Mouse (Mus musculus) layer of hippocampus, adult 8-10 months (tissue): ENCODE data around the gene Rufy1. TPM values are rescaled to one million over a fixed set of nuclear protein-coding genes. Genes with fewer than 3 reads are reported as not detected.

Experiments used
- DNase-seq, 2 experiments: peaks; one replicate each; pipeline ENCODE4 v3.0.0; 2022; ENCODE audit warnings: low spot score in 2 of 2
- microRNA-seq, 2 experiments: library from miRNA; unstranded; fragments of <30 nt; microRNA quantifications; one replicate each; pipeline ENCODE4 v1.2.0; 2022
- total RNA-seq, 4 experiments: library from RNA; stranded (reverse); gene quantifications; 2 replicates each; pipeline ENCODE4 v1.2.4; 2022

The Rufy1 gene
- total RNA-seq, 4 experiments from 2014 or later, result 29.6 to 33.1 (median 32.7) TPM

DNA sequence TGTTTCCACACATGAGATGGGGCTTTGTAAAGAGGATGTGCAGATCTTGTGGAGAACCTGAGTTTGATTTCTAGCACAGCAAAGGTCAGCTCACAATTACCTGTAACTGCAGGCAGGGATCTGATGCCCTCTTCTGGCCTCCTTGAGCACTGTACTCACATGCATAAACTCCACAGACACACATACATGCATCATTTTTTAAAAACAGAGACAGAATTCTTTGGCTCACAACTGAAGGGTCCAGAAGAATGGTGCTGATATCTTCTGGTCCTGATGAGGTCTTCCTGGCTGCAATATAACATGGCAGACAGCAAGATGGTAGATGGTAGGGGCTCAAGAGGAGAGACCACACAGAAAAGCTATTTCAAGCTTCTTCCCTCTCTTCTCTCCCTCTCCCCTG is 76.8 kb downstream of the Rufy1 start, which contains the start of gene Cby3:
Gene Cby3, plus strand, starts transcription at position 301 of the 400 bp plus-strand sequence.
- DNase-seq, result no peak

DNA sequence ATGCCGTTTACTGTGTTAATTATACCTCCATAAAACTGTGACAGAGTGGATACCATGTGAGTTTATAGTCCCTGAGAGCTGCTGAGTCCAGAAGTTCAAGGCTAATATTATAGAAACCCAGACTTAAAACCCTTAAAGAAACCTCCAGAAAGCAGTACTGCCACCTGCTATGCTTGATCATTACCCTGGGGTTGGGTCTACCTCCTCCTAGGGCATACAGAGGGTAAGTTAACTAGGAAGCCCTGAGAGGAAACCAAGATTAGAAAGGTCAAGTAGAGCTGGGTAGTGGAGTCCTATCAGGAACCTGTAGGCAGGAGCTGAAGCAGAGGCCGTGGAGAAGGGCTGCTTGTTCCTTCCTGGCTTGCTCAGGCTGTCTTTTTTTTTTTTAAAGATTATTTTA is 78.7 kb downstream of the Rufy1 start:
- no peak for DNase-seq

DNA sequence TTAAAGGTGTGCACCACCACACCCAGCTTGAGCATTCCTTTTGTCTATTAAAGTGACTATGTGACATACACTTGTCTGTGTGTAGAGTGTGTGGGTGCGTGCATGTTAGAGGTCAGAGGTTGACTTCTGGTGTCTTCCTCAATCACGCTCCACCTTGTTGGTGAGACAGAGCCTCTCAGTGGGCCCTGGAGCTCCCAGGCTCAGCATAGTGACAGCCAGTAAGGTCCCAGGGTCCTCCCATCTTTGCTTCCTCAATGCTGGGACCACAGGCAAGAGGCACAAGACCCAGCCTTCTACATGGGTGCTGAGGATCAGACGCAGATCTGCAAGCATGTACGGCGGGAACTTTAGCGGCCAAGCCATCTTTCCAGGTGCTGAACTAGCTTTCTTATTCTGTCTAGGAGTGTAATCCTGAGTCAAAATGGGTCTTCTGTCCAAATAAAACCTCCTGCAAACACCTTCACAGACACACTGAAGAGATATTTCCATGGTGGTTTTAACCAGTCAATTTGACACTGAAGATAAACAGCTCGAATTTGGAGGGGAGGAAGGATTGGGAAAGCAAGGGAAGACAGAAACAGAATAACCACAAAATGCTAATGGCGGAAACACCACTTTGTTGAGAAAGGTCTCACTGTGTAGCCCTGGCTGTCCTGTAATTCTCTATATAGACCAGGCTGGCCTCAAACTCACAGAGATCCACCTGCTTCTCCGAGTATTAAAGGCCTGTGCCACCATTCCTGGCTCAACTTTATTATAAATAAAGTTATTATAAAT is 84.5 kb downstream of the Rufy1 start:
- DNase-seq, result no peak

DNA sequence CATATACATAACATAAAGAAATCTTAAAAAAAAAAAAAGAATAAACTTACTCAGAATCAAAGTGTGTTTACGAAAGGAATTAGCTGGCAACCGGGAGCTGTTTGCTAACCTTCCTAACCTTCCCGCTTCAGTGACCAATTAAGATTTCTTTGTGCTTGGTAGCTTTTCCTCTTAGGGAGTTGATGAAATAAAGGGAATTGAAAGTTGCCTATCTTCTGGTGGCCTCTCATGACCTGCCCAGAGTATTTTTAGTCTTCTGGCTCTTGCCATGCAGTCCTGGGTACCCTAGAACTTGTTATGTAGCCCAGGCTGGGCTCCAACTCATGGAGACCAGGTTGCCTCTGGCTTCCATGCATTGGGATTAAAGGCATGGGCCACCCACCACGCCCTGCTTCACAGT is 85.4 kb downstream of the Rufy1 start:
- DNase-seq, result no peak

Small RNAs within 50 kb of the gene (microRNA-seq; reads per million reads assigned to microRNA genes)
- gene Mir804, result 0 reads per million in 2 experiments

Other genes starting within 250 kb of the Rufy1 start
- 100 to 1,000 TPM; 473 to 497 (median 477) TPM for gene Sqstm1, start 220.3 kb downstream of the Rufy1 start, total RNA-seq
- gene Mgat4b, start 220.2 kb downstream of the Rufy1 start, total RNA-seq, result 10 to 100 TPM; 73.7 to 78.1 (median 76.2) TPM
- gene Ltc4s, start 192.5 kb downstream of the Rufy1 start, total RNA-seq, result 10 to 100 TPM in 2 of 4 experiments, 1 to 10 TPM in 2; 6.2 to 23.4 (median 10.7) TPM
- 10 to 100 TPM; 10.6 to 12.0 (median 11.6) TPM for gene Maml1, start 138.8 kb downstream of the Rufy1 start, total RNA-seq
- gene Canx, start 105.5 kb downstream of the Rufy1 start, total RNA-seq, result 100 to 1,000 TPM; 388 to 462 (median 411) TPM
- under 1 TPM in 1 of 4 experiments, not detected in 3; 0.96 TPM for gene Cby3, start 76.7 kb downstream of the Rufy1 start, total RNA-seq
- gene Hnrnph1, start 54.1 kb downstream of the Rufy1 start, total RNA-seq, result 100 to 1,000 TPM; 246 to 288 (median 274) TPM
- gene Adamts2, start 171.0 kb upstream of the Rufy1 start, total RNA-seq, result 10 to 100 TPM in 2 of 4 experiments, 1 to 10 TPM in 2; 9.2 to 18.7 (median 13.0) TPM